Mouse (Mus musculus) midbrain, embryonic 16.5 days (tissue): Measurements from ENCODE around the gene Gm7579. TPM values are rescaled to one million over a fixed set of nuclear protein-coding genes. Genes with fewer than 3 reads are reported as not detected.
"Not testable (repeated sequence)": the region's sequence is repeated elsewhere in the genome, so short reads cannot be mapped to it uniquely, and the experiment has no call there.

ENCODE experiments used
- ATAC-seq: fragments of 200-750 bp; cut with Nextera tagmentation; 2 replicates; pipeline ENCODE4 v1.8.0; 2017; ENCODE audit warnings: moderate TSS enrichment
- H3K27ac ChIP-seq: fragments of 300-500 bp; sonication (generic); 2 replicates; pipeline ENCODE4 v1.5.1; 2014; ENCODE audit warnings: mild to moderate bottlenecking, low read length, mixed read lengths
- H3K27me3 ChIP-seq: fragments of 300-500 bp; sonication (generic); 2 replicates; pipeline ENCODE4 v1.6.1; 2014; ENCODE audit warnings: low read depth, low read length, mixed read lengths; ENCODE audit not compliant: control insufficient read depth, insufficient read depth
- H3K36me3 ChIP-seq: fragments of 300-500 bp; sonication (generic); 2 replicates; pipeline ENCODE4 v1.6.1; 2014; ENCODE audit warnings: mild to moderate bottlenecking, low read length, moderate library complexity, mixed read lengths; ENCODE audit not compliant: control insufficient read depth, insufficient read depth
- H3K4me1 ChIP-seq: fragments of 300-500 bp; sonication (generic); 2 replicates; pipeline ENCODE4 v1.6.1; 2014; ENCODE audit warnings: mild to moderate bottlenecking, low read length, mixed read lengths; ENCODE audit not compliant: control insufficient read depth, insufficient read depth
- H3K4me2 ChIP-seq: fragments of 300-500 bp; sonication (generic); 2 replicates; pipeline ENCODE4 v1.6.1; 2014; ENCODE audit warnings: mild to moderate bottlenecking, low read length, mixed read lengths
- H3K4me3 ChIP-seq: fragments of 300-500 bp; sonication (generic); 2 replicates; pipeline ENCODE4 v1.5.1; 2014; ENCODE audit warnings: low read depth, mild to moderate bottlenecking, low read length, moderate library complexity, mixed read lengths
- H3K9ac ChIP-seq: fragments of 300-500 bp; sonication (generic); 2 replicates; pipeline ENCODE4 v1.6.1; 2014; ENCODE audit warnings: low read depth, low read length, mixed read lengths
- H3K9me3 ChIP-seq: fragments of 300-500 bp; sonication (generic); replicated peaks from 2 replicates; pipeline ENCODE4 v1.6.1; 2014; ENCODE audit warnings: mild to moderate bottlenecking, low read length, mixed read lengths; ENCODE audit not compliant: control insufficient read depth, poor library complexity, severe bottlenecking
- WGBS: fragments of 180-500 bp; shearing (Covaris S2); extraction: QIAGEN DNeasy Blood & Tissue Kit; methylation state at CpG from one replicate; pipeline ENCODE4 v1.1.7; 2014; 5-methylcytosine and 5-hydroxymethylcytosine counted together
- polyA plus RNA-seq: library from polyadenylated mRNA; unstranded; fragments of >200 nt; fragmentation: Nextera tagmentation; extraction: Ambion mirVana; gene quantifications from 2 replicates; pipeline ENCODE4 v1.2.1, GENCODE M21; 2015

Gm7579 gene
- polyA plus RNA-seq, 1 experiment from 2014 or later = not detected

DNA sequence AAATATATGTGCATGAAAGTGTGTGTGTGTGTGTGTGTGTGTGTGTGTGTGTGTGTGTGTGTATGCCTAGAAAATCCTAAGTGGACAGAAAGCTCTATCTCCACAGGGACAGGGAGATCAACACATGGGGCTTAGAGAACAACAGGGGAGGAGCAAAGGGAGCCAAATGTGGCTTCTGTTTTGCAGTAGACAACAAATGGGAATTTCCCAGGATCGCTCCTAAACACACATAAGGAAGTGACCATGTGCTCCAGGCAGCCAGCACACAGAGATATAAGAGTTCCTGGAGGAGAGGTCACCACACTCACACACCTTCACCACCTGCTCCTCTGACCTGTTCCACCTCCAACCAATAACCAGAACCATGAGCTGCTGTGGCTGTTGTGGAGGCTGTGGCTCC lies 10.6 kb upstream of the Gm7579 start, which contains the start of gene Krtap5-3:
Gene Krtap5-3 (plus strand): TSS at position 301 of the 400 bp plus-strand sequence.
- no peak for ATAC-seq
- Histone ChIP-seq H3K27me3 (no peaks in the 10 kb centered on the region), H3K4me1 (no peaks in the 10 kb centered on the region), H3K4me3 (no peak within 1 kb of the TSS), H3K36me3 (no peaks in the 10 kb centered on the region), H3K9ac (no peak within 1 kb of the TSS), H3K9me3 (no peaks in the 10 kb centered on the region), H3K27ac (no peak within 1 kb of the TSS), H3K4me2 (no peak within 1 kb of the TSS)
- 63% methylated on average over 1 of the region's 1 CpGs for WGBS

DNA sequence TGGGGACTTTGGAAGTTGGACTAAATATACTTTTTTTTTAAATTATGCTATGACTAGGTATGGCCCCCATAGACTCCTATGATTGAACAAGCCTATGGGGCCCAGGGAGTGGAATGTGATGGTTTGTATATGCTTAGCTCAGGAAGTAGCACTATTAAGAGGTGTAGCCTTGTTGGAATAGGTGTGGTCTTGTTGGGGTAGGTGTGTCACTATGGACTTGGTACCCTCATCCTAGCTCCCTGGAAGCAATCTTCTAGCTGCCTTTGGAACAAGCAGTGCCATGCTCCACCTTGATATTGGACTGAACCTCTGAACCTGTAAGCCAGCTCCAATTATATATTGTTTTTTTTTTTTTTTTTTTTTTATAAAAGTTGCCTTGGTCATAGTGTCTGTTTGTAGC lies 6.2 kb upstream of the Gm7579 start:
- Histone ChIP-seq H3K9ac (no peak overlapping the region), H3K27me3 (no peaks in the 10 kb centered on the region), H3K9me3 (no peaks in the 10 kb centered on the region), H3K27ac (no peak overlapping the region), H3K4me2 (no peak overlapping the region), H3K36me3 (no peaks in the 10 kb centered on the region), H3K4me3 (no peak overlapping the region), H3K4me1 (no peaks in the 10 kb centered on the region)
- ATAC-seq = no peak

DNA sequence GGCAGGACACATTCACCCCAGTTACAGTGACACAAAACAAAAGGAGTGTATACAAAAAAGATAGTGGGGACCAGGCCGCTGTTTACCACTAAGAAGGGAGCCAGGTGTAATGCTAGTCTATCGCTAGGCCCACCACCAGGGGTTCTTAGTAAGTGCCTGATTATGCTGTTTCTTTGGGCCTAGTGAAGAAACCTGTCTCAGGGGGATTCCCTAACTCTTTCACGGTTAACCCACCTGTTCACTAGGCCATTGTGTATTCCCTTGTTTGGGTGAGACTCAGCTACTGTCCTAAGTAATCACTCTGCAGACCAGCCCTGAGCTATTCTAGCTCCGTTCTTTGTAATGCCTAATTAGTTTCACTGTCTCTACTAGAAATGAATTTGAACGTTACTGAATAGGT lies 4.8 kb upstream of the Gm7579 start:
- not testable (repeated sequence) for H3K4me2 ChIP-seq, H3K4me3 ChIP-seq, H3K9ac ChIP-seq, H3K36me3 ChIP-seq, H3K27me3 ChIP-seq, ATAC-seq, H3K4me1 ChIP-seq, H3K27ac ChIP-seq, H3K9me3 ChIP-seq
- WGBS = 70% methylated on average over 5 of the region's 5 CpGs

DNA sequence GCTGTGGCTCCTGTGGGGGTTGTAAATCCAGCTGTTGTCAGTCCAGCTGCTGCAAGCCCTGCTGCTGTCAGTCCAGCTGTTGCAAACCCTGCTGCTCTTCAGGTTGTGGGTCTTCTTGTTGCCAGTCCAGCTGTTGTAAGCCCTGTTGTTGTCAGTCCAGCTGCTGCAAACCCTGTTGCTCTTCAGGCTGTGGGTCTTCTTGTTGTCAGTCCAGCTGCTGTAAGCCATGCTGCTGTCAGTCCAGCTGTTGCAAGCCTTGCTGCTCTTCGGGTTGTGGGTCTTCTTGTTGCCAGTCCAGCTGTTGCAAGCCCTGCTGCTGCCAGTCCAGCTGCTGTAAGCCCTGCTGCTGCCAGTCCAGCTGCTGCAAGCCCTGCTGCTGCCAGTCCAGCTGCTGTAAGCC lies 477 bp downstream of the Gm7579 start:
- not testable (repeated sequence) for ATAC-seq, H3K27me3 ChIP-seq, H3K36me3 ChIP-seq, H3K9me3 ChIP-seq, H3K4me2 ChIP-seq, H3K9ac ChIP-seq, H3K27ac ChIP-seq, H3K4me3 ChIP-seq, H3K4me1 ChIP-seq
- 57% methylated on average over 1 of the region's 1 CpGs for WGBS

DNA sequence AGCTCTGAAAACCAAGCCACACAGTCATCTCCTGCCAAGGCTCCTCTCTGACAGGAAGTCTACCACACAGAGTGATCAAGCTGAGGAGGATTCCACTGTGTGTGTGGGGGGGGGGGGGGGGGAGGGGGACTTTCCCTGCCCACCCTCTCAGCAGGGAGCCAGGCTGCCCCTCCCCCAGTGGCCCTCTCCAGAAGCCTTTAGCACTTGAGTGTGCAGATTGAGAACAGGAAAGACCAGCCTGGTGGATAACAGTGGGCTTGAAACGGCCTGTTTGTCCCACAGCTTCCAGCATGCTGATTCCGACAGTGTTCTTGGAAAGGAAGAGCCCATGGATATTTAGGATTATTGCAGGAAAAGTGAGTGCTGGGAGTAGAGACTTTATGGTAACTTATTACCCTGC lies 12.9 kb downstream of the Gm7579 start:
- Histone ChIP-seq H3K27ac (no peak overlapping the region), H3K4me1 (no peaks in the 10 kb centered on the region), H3K9ac (no peak overlapping the region), H3K4me3 (no peak overlapping the region), H3K4me2 (no peak overlapping the region), H3K27me3 (no peaks in the 10 kb centered on the region), H3K36me3 (no peaks in the 10 kb centered on the region), H3K9me3 (no peaks in the 10 kb centered on the region)
- WGBS = 60% methylated on average over 2 of the region's 2 CpGs
- ATAC-seq = no peak

DNA sequence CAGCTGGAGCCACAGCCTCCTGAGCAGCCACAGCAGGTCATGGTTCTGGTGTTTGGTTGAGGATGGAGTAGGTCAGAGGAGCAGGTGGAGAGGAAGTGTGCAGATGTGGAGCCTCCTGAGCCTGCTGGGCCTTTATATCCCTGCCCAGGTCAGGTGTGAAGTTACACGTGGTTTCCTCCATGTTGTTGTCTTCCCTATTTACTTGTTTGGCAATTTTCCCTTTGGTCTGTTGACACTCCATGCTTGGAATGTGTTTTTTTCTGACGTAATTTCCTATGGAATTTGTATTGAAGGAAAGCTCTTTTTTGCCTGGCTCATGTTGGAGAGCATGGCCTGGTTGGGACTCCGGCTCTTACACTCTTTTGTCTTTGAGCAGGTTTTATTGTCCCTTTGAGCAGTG lies 18.2 kb downstream of the Gm7579 start, which contains the start of gene Krtap5-5:
Gene Krtap5-5 (minus strand): TSS at position 101 of the 400 bp plus-strand sequence.
- not testable (repeated sequence) for H3K4me3 ChIP-seq, H3K27me3 ChIP-seq, H3K4me2 ChIP-seq, H3K9me3 ChIP-seq, H3K36me3 ChIP-seq, H3K4me1 ChIP-seq, H3K27ac ChIP-seq, H3K9ac ChIP-seq, ATAC-seq
- 59% methylated on average over 3 of the region's 3 CpGs for WGBS

DNA sequence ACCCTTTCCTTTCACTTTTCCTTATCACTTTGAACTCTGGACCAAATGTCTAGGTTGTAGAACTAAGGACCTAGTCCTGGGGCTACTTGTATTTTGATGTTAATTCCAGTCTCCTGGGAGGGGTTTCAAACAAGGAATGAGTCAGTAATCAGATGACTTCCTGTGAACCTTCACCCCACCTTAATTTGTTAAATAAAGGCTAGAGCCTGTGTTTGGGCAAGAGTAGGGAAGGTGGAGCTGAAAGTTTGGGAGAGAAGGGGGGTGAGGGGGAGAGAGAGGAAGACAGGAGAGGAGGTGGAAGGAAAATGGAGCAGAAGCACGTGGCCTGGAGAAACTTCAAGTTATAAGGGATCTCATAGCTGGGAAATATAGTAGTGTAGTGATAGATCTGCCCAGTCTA lies 19.9 kb downstream of the Gm7579 start:
- Histone ChIP-seq H3K4me3 (no peak overlapping the region), H3K4me2 (no peak overlapping the region), H3K36me3 (no peaks in the 10 kb centered on the region), H3K27me3 (no peaks in the 10 kb centered on the region), H3K9me3 (peaks cover 3% of the 10 kb centered on the region; the same call in 1 of the 2 replicates), H3K9ac (no peak overlapping the region), H3K4me1 (no peaks in the 10 kb centered on the region), H3K27ac (no peak overlapping the region)
- ATAC-seq = no peak
- WGBS = 30% methylated on average over 1 of the region's 1 CpGs

DNA sequence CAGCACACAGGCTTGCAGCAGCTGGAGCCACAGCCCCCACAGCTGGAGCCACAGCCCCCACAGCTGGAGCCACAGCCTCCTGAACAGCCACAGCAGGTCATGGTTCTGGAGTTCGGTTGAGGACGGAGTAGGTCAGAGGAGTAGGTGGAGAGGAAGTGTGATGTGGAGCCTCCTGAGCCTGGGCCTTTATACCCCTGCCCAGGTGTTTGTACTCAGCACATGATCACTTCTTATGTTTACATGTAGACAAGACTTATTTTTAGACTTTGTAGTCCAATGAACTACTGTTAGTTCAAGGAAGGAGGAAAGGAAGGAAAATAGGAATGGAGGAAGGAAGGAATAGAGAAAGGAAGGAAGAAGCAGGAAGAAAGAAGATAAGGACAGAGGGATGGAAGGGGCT lies 29.3 kb downstream of the Gm7579 start, which contains the start of gene Gm40460:
Gene Gm40460 (minus strand): TSS at position 101 of the 400 bp plus-strand sequence.
- no peaks in the 10 kb centered on the region for H3K36me3 ChIP-seq
- H3K9ac ChIP-seq = no peak within 1 kb of the TSS
- no peak within 1 kb of the TSS for H3K4me3 ChIP-seq
- ATAC-seq = no peak
- 66% methylated on average over 2 of the region's 2 CpGs for WGBS
- H3K4me1 ChIP-seq = no peaks in the 10 kb centered on the region
- no peaks in the 10 kb centered on the region for H3K9me3 ChIP-seq
- no peak within 1 kb of the TSS for H3K4me2 ChIP-seq
- H3K27me3 ChIP-seq = no peaks in the 10 kb centered on the region
- no peak within 1 kb of the TSS for H3K27ac ChIP-seq

DNA sequence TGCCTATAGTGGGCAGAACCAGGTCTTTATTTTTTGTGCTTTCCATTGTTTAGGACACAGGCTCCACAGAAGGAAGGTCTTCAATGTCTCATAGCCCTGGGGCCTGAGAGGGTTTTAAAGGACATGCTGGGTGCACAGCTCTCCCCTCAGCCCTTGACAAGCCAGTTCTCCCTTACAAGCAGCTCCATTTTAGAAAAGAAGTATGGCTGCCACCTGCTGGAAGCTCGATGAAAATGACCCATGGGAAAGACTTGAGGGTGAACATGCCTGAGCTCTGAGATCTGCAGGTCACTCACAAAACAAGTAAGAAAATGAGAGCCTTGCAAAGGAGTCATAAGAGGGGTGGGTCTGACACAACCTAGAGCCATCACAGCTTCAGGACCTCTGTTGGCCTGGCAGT lies 38.2 kb downstream of the Gm7579 start:
- no peaks in the 10 kb centered on the region for H3K9me3 ChIP-seq
- H3K36me3 ChIP-seq = no peaks in the 10 kb centered on the region
- WGBS = 0% methylated on average over 1 of the region's 1 CpGs
- no peak overlapping the region for H3K9ac ChIP-seq
- no peak overlapping the region for H3K4me2 ChIP-seq
- no peaks in the 10 kb centered on the region for H3K4me1 ChIP-seq
- no peaks in the 10 kb centered on the region; the same call in 1 of the 2 replicates for H3K27me3 ChIP-seq
- no peak overlapping the region for H3K27ac ChIP-seq
- no peak overlapping the region for H3K4me3 ChIP-seq
- ATAC-seq = no peak
